Mouse (Mus musculus): ENCODE data around the gene Vars. TPM values are rescaled to one million over a fixed set of nuclear protein-coding genes. Genes with fewer than 3 reads are reported as not detected.

Vars gene
- total RNA-seq, 2 experiments from 2014 or later: 31.4 to 40.7 TPM

DNA sequence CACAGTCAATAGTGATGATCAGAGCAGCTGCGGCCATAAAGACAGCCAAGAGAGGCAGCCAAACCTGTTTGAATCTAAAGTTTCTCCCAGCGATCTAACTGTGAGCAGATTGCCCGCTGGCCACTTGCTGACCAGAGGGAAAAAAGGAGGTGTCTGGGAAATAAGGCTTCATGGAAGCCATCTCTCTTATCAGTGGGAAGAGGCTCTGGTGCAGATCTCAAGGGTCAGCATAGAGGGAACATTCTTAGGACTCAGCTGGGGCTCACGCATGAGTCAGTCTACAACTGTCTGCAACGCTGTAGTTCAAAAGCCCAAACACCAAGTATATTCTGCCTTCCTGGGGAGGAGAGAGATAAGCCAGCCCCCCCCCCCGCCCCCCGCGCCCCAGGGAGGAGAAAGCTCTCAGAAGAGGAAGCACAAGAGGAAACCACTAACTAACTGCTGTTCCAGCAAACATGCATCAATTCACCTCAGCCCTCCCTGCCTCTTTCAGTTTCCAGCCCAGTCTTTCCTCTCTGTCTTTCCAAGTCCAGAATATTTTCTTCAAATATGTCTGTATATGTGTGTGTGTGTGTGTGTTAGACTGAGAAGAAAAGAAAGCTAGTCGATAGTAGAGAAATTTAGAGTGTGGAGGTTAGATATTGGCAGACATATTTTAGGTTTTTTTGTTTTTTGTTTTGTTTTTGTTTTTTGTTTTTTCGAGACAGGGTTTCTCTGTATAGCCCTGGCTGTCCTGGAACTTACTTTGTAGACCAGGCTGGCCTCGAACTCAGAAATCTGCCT lies 47.6 kb downstream of the Vars start:
- DNase-seq: no peak

GRCm38 (mm10) chr17:35048932-35049440 lies 48.2 kb downstream of the Vars start:
- no peak for DNase-seq

GRCm38 (mm10) chr17:35049561-35050016 lies 48.8 kb downstream of the Vars start, which contains the start of gene Clic1:
Gene Clic1 (plus strand): TSS chr17:35049966.
- peak; percentile 53 for DNase-seq

- peak; percentile 75 for DNase-seq
Measured at GRCm38 (mm10) chr17:35050126-35050750, 49.5 kb downstream of the Vars start.

DNA sequence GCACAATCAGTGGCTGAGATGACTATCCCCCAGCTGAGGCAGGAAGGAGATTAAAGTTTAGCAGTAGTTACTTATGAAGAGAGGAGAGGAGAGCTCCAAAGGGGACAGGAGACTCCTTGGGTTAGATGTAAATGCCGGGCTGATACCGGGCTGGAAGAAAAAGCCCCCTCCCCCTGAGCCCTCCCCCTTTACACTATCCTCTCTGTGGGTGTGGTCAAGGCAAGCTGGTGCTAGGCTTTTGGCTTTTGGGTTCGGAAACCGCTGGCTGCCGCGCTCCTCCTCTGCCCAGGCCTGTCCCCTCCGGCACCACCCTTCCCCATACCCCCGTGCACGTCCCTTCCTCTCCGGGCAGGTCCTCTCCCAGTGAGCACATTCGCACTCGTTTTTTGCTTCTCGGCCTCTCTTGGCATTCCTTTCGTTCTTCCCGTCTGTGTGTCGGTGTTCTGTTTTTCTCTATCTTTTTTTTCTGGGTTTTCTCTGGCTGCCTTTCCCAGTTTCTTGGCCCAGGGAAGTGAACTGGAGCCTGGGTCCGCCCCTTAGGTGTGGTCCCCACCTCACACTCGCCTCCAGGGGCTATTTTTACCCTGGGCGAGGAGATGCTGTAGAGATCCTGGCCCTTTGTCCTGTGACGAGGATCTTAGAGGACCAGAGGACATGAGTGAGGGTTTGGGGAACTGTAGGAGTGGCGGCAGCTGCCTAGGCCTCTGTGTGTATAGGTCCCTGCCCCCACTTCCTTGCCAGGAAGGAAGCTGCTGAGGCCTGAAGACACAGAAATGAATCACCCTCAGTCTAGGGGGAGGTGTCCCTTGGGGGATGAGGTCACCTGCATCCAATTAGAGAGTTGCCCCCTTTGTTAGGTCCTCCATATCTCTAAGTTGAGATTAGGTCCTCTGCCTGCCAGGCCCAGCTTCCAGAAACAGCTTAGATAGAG lies 50.6 kb downstream of the Vars start:
- peak; percentile 42 for DNase-seq

DNA sequence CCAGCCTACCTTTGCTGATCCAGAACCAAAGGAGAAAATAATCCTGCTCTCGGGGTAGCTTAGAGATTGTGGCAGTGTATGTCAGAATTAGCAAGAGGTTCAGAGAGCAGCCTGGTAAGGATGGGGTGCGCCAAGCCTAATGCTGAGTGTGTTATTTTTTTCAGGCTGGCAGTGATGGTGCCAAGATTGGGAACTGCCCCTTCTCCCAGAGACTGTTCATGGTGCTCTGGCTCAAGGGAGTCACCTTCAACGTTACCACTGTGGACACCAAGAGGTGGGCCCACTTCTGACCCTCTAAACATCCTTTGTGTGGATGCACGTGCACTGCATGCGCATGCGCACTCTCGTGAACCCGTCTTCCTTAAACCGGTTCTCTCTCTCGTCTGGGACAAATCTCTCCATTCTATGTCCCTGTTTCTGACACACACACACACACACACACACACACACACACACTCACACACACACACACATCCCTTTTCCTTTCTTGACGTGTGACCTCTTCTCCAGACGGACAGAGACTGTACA lies 51.5 kb downstream of the Vars start:
- no peak for DNase-seq

GRCm38 (mm10) chr17:35055691-35056495 lies 55.1 kb downstream of the Vars start:
- DNase-seq: no peak

- no peak for DNase-seq
Measured at GRCm38 (mm10) chr17:35057090-35057489, 56.3 kb downstream of the Vars start.

- no peak for DNase-seq
Measured at GRCm38 (mm10) chr17:35058316-35058715, 57.5 kb downstream of the Vars start.

DNA sequence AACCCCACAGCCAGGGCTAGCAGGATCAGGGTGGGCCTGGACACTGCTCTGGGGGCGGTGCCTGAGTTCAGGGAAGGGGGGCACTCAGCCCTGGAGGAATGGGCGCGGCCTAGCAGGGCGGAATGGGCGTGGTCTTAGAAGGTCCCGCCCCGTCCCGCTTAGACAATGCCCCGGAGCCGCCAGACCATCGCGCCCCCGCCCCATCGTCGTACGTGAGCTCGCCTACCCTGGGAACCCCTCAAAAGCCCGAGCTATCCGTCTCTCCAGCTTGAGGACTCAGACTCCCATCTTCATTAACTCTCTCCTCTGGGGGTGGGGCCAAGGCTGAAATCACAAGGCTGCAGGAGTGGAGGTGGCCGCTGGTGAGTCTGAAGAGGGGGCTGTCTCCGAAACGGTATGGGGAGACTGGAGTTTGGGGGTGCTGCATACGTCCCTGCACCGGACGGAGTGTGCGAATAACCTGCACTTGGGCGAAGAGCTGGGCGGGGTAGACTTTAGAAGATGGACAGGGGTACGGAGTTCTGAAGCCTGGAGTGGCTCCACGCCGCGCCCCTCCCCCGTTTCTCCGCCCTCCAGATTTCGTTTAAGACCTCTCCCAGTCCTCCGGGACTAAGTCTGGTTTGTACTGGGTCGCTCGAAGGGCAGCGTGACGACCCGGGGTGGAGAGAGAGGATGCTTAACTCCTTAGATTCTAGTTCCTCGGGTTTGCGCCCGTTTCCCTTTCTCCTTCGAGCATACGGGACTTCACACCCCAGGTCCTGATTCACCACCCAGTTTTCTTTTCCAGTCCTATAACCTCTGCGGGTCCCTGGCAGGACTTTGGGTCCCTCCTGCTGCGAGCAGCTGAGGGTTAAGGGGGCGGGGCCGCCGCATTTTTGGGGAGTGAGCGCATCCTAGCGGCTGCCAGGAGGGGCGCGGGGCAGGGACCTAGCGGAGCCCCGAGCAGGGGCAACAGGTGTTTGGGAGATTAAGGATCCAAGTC lies 58.4 kb downstream of the Vars start, which contains the start of gene Ddah2:
TSS of gene Ddah2 (plus strand) at position 125 of the 982 bp plus-strand sequence.
- peak; percentile 92 for DNase-seq

DNA sequence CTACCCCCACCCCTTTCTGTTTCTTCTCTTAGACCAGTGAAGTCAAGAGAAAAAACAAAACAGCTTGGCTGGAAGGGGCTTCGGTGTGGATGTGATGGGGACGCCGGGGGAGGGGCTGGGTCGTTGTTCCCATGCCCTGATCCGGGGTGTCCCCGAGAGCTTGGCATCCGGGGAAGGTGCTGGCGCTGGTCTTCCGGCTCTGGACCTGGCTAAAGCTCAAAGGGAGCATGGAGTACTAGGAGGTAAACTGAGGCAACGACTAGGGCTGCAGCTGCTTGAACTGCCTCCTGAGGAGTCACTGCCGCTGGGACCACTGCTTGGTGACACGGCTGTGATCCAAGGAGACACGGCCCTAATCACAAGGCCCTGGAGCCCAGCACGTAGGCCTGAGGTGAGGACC lies 59.3 kb downstream of the Vars start:
- no peak for DNase-seq

DNA sequence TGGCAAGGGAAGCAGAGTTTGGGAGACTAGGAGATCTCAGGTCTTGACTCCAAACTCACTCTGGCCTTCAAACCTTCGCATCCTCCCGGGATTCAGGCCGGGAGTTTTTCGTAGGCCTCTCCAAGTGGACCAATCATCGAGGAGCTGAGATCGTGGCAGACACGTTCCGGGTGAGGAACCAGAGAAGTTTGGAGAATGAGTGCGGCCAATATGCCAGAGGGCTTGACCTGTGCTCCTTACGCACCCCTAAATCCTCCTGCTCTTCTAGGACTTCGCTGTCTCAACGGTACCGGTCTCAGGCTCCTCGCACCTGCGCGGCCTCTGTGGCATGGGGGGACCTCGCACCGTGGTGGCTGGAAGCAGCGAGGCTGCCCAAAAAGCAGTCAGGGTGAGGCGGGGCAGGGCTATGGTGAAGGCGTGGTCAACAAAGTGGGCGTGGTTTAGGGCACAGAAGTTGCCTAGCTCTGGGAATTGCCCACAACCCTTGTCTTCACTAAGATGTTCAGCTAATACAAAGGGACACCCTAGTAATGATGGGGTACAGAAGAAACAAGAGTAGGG lies 60.0 kb downstream of the Vars start:
- peak; percentile 40 for DNase-seq

DNA sequence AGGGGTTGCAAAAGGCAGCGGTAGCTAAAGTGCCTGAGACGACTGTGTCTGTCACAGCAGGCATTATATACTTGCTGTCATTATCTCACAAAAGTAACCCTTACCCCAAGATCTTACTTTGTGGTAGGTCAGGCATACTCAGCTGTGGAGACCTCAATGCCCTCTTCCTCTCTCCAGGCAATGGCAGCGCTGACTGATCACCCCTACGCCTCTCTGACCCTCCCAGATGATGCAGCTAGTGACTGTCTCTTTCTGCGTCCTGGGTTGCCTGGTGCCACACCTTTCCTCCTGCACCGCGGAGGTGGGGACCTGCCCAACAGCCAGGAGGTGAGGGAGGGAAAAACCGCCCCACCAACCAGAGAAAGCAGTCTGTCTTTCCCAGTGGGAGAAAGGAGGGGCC lies 60.5 kb downstream of the Vars start:
- no peak for DNase-seq

DNA sequence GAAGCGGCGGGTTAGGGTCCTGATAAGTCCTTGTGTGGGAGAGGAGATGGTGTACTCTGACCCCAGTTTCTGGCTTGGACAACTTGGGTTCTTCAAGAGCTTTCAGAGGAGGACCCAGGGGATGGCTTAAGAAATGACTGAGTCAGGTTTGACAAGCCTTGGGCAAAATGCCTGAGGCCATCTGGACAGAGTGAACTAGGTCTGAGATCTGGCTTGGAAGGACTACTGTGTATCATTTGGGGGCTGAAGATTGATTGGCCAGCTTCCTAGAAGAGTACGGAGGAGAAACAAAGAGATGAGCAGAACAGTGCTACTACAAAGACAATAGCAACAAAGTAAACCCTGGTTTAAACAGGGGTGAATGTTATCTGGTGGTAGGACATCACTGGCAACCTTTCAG lies 62.7 kb downstream of the Vars start:
- no peak for DNase-seq

DNA sequence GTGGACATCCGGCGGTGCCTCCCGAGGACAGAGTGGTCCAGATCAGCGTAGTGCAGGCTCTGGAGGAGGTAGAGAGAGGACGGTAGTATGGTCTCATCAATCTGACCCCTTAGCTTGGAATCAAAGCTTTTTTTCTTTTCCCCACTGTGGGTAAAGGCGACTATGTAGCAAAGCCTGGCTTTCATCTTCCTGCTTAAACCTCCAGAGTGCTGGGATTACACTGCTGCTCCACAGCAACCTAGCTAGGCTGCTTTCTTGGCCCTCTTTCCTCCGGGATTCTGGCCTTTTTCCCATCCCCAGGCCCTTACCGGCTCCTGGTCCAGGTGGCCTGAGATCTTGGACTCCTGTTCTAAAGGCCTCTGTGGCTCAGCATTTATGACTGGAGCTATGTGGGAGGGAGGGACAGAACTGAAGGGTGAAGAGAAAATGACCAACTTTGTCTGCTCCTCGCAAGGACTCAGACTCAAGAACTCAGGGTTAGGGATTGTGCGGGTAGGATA lies 63.6 kb downstream of the Vars start:
- no peak for DNase-seq

- peak; percentile 41 for DNase-seq
Measured at GRCm38 (mm10) chr17:35064951-35065947, 64.5 kb downstream of the Vars start, which contains the start of gene Ly6g6c. Gene Ly6g6c (plus strand): TSS chr17:35065388.
